Mouse (Mus musculus) liver, embryonic 14.5 days (tissue): ENCODE measurements at regions not wholly inside any gene's neighbourhood (a gene's known extent, or its start where the extent isn't known, plus 50 kb on each side); places are given as distances from the start of the nearest gene placed in this dataset.

ENCODE experiments used
- CTCF ChIP-seq: IDR thresholded peaks from 2 replicates; pipeline ENCODE4 v1.5.1; 2016; ENCODE audit warnings: antibody characterized with exemption, low read depth, control low read depth
- EP300 ChIP-seq: IDR thresholded peaks from 2 replicates; pipeline ENCODE4 v1.6.1; 2016; ENCODE audit warnings: antibody characterized with exemption, low read depth

- no peak for TF ChIP-seq EP300
- TF ChIP-seq CTCF = no peak
Measured at GRCm38 (mm10) chr12:27552809-27553208, 210.4 kb upstream of the Sox11 start.
